Mouse (Mus musculus) heart, embryonic 14.5 days (tissue): Measurements from ENCODE around the gene Rab11fip3. TPM values are rescaled to one million over a fixed set of nuclear protein-coding genes. Genes with fewer than 3 reads are reported as not detected.

Experiments
- ATAC-seq: fragments of 200-750 bp; cut with Nextera tagmentation; 2 replicates; pipeline ENCODE4 v1.8.0; 2017; ENCODE audit warnings: low read depth, moderate TSS enrichment; ENCODE audit not compliant: insufficient number of reproducible peaks, insufficient read depth, low FRiP score
- H3K27ac ChIP-seq, 2 experiments: fragments of 200-500 bp in 1 of 2; fragments of 300-500 bp in 1 of 2; sonication (generic) in 1 of 2; replicated peaks in 1 of 2; 2 replicates each; pipeline ENCODE4 v1.5.1; 2012 to 2014; ENCODE audit warnings: low read depth in 2 of 2, low read length in 2 of 2, control low read depth in 1 of 2, mild to moderate bottlenecking in 1 of 2, mixed read lengths in 1 of 2; ENCODE audit not compliant: control insufficient read depth in 1 of 2, insufficient read depth in 1 of 2
- H3K27me3 ChIP-seq: fragments of 300-500 bp; sonication (generic); 2 replicates; pipeline ENCODE4 v1.6.1; 2014; ENCODE audit warnings: mild to moderate bottlenecking, low read length, control low read depth; ENCODE audit not compliant: control insufficient read depth, insufficient read depth
- H3K36me3 ChIP-seq: fragments of 300-500 bp; sonication (generic); 2 replicates; pipeline ENCODE4 v1.6.1; 2014; ENCODE audit warnings: mild to moderate bottlenecking, control low read depth, low read length, mixed read lengths; ENCODE audit not compliant: control insufficient read depth, insufficient read depth
- H3K4me1 ChIP-seq, 2 experiments: fragments of 200-500 bp in 1 of 2; fragments of 300-500 bp in 1 of 2; sonication (generic) in 1 of 2; 2 replicates each; pipeline ENCODE4 v1.6.1; 2012 to 2014; ENCODE audit warnings: low read length in 2 of 2, control low read depth in 1 of 2, mixed read lengths in 1 of 2; ENCODE audit not compliant: control insufficient read depth in 2 of 2, insufficient read depth in 2 of 2
- H3K4me2 ChIP-seq: fragments of 300-500 bp; sonication (generic); 2 replicates; pipeline ENCODE4 v1.6.1; 2014; ENCODE audit warnings: mild to moderate bottlenecking, low read length
- H3K4me3 ChIP-seq, 2 experiments: fragments of 200-500 bp in 1 of 2; fragments of 300-500 bp in 1 of 2; sonication (generic) in 1 of 2; 2 replicates each; pipeline ENCODE4 v1.5.1; 2012 to 2014; ENCODE audit warnings: low read length in 2 of 2, mild to moderate bottlenecking in 2 of 2, control low read depth in 1 of 2, low read depth in 1 of 2, moderate library complexity in 1 of 2; ENCODE audit not compliant: control insufficient read depth in 1 of 2, insufficient read depth in 1 of 2
- H3K9ac ChIP-seq: fragments of 300-500 bp; sonication (generic); 2 replicates; pipeline ENCODE4 v1.6.1; 2014; ENCODE audit warnings: mild to moderate bottlenecking, low read length
- H3K9me3 ChIP-seq: fragments of 300-500 bp; sonication (generic); 2 replicates; pipeline ENCODE4 v1.6.1; 2016; ENCODE audit warnings: low read length, control low read depth; ENCODE audit not compliant: control insufficient read depth
- WGBS: fragments of 180-500 bp; shearing (Covaris S2); extraction: QIAGEN DNeasy Blood & Tissue Kit; methylation state at CpG from one replicate; pipeline ENCODE4 v1.1.7; 2014; 5-methylcytosine and 5-hydroxymethylcytosine counted together
- polyA plus RNA-seq: library from polyadenylated mRNA; unstranded; fragments of >200 nt; fragmentation: Nextera tagmentation; extraction: Ambion mirVana; gene quantifications from 2 replicates; pipeline ENCODE4 v1.2.1, GENCODE M21; 2014

Gene Rab11fip3
- polyA plus RNA-seq, 1 experiment from 2014 or later = 12.8 TPM

- no peaks in the 10 kb centered on the region for H3K4me1 ChIP-seq
- WGBS = 76% methylated on average over 5 of the region's 5 CpGs
- ATAC-seq = no peak
Measured at GRCm38 (mm10) chr17:26031583-26031982, 37.8 kb downstream of the Rab11fip3 start.

GRCm38 (mm10) chr17:26028261-26028660 is 41.1 kb downstream of the Rab11fip3 start:
- H3K27ac ChIP-seq = no peak overlapping the region
- no peaks in the 10 kb centered on the region for H3K4me1 ChIP-seq
- no peak overlapping the region for H3K4me2 ChIP-seq
- no peak overlapping the region for H3K9ac ChIP-seq
- 0 out of 2 replicates have a peak, but pooled peaks cover 4% of the 10 kb centered on the region for H3K36me3 ChIP-seq
- no peak overlapping the region for H3K4me3 ChIP-seq
- ATAC-seq = no peak
- no peaks in the 10 kb centered on the region for H3K27me3 ChIP-seq
- WGBS = 85% methylated on average over 4 of the region's 4 CpGs
- no peaks in the 10 kb centered on the region for H3K9me3 ChIP-seq

More at GRCm38 (mm10) chr17:26031583-26031982, 37.8 kb downstream of the Rab11fip3 start:
- Histone ChIP-seq H3K27ac (no peak overlapping the region), H3K9ac (no peak overlapping the region), H3K9me3 (no peaks in the 10 kb centered on the region), H3K4me3 (no peak overlapping the region), H3K4me2 (no peak overlapping the region), H3K36me3 (peaks cover 13% of the 10 kb centered on the region), H3K27me3 (no peaks in the 10 kb centered on the region)

GRCm38 (mm10) chr17:26024674-26025073 is 44.7 kb downstream of the Rab11fip3 start:
- 90% methylated on average over 9 of the region's 9 CpGs for WGBS
- Histone ChIP-seq H3K4me1 (peaks cover 8 to 14% of the 10 kb centered on the region in 2 experiments; a peak in 3 of 4 replicates), H3K27me3 (no peaks in the 10 kb centered on the region), H3K4me2 (no peak overlapping the region), H3K4me3 (no peak overlapping the region), H3K9me3 (no peaks in the 10 kb centered on the region), H3K27ac (no peak overlapping the region), H3K9ac (no peak overlapping the region), H3K36me3 (0 out of 2 replicates have a peak, but pooled peaks cover 4% of the 10 kb centered on the region)
- no peak for ATAC-seq

- Histone ChIP-seq H3K9me3 (no peaks in the 10 kb centered on the region), H3K27ac (no peak overlapping the region), H3K9ac (no peak overlapping the region), H3K4me1 (peaks cover 8 to 14% of the 10 kb centered on the region in 2 experiments; a peak in 3 of 4 replicates), H3K4me2 (no peak overlapping the region), H3K4me3 (no peak overlapping the region), H3K36me3 (0 out of 2 replicates have a peak, but pooled peaks cover 4% of the 10 kb centered on the region), H3K27me3 (no peaks in the 10 kb centered on the region)
- no peak for ATAC-seq
- 95% methylated on average over 8 of the region's 8 CpGs for WGBS
Measured at GRCm38 (mm10) chr17:26023966-26024365, 45.4 kb downstream of the Rab11fip3 start.

GRCm38 (mm10) chr17:26023181-26023580 is 46.2 kb downstream of the Rab11fip3 start:
- H3K36me3 ChIP-seq = 0 out of 2 replicates have a peak, but pooled peaks cover 4% of the 10 kb centered on the region
- no peak for ATAC-seq
- H3K4me1 ChIP-seq = peaks cover 11 to 20% of the 10 kb centered on the region in 2 experiments
- no peak overlapping the region for H3K4me3 ChIP-seq
- H3K27me3 ChIP-seq = no peaks in the 10 kb centered on the region
- no peak overlapping the region for H3K9ac ChIP-seq
- H3K4me2 ChIP-seq = no peak overlapping the region
- 93% methylated on average over 5 of the region's 5 CpGs for WGBS
- no peak overlapping the region for H3K27ac ChIP-seq
- H3K9me3 ChIP-seq = no peaks in the 10 kb centered on the region

GRCm38 (mm10) chr17:26021728-26022341 is 47.5 kb downstream of the Rab11fip3 start:
- Histone ChIP-seq H3K4me3 (no peak overlapping the region), H3K4me2 (no peak overlapping the region), H3K36me3 (0 out of 2 replicates have a peak, but pooled peaks cover 4% of the 10 kb centered on the region), H3K27ac (0 out of 4 replicates have a peak overlapping the region, but pooled peaks of 1 of the 2 experiments have one; percentile 22), H3K4me1 (peaks cover 15 to 27% of the 10 kb centered on the region in 2 experiments), H3K27me3 (no peaks in the 10 kb centered on the region), H3K9me3 (no peaks in the 10 kb centered on the region), H3K9ac (peak overlapping the region; percentile 5; the same call in 1 of the 2 replicates)
- WGBS = 26% methylated on average over 9 of the region's 9 CpGs
- ATAC-seq = no peak

- WGBS = 64% methylated on average over 7 of the region's 7 CpGs
- H3K9me3 ChIP-seq = no peaks in the 10 kb centered on the region
Measured at GRCm38 (mm10) chr17:26020848-26021347, 48.5 kb downstream of the Rab11fip3 start.

More at GRCm38 (mm10) chr17:26020848-26021347, 48.5 kb downstream of the Rab11fip3 start:
- peaks cover 5% of the 10 kb centered on the region; the same call in 1 of the 2 replicates for H3K36me3 ChIP-seq
- H3K27me3 ChIP-seq = no peaks in the 10 kb centered on the region
- ATAC-seq = no peak
- no peak overlapping the region for H3K27ac ChIP-seq
- no peak overlapping the region for H3K4me3 ChIP-seq
- no peak overlapping the region for H3K9ac ChIP-seq
- no peak overlapping the region for H3K4me2 ChIP-seq
- peaks cover 15 to 27% of the 10 kb centered on the region in 2 experiments for H3K4me1 ChIP-seq
